Mouse (Mus musculus) forebrain, postnatal 0 days (tissue): ENCODE data around the gene Gas7. TPM values are rescaled to one million over a fixed set of nuclear protein-coding genes. Genes with fewer than 3 reads are reported as not detected.
A peak's percentile ranks its signal among the peaks of the same experiment; 100 is the strongest.

Source experiments
- ATAC-seq: fragments of 200-750 bp; cut with Nextera tagmentation; 2 replicates; pipeline ENCODE4 v1.8.0; 2017; ENCODE audit warnings: mild to moderate bottlenecking, moderate library complexity
- DNase-seq: peaks from one replicate; pipeline ENCODE4 v3.0.0-alpha.2; 2015
- H3K27ac ChIP-seq: fragments of 300-500 bp; sonication (generic); 2 replicates; pipeline ENCODE4 v1.5.1; 2014; ENCODE audit warnings: low read depth, mild to moderate bottlenecking, antibody characterized with exemption, low read length, moderate library complexity, mixed read lengths
- H3K27me3 ChIP-seq: fragments of 300-500 bp; sonication (generic); 2 replicates; pipeline ENCODE4 v1.6.1; 2014; ENCODE audit warnings: mild to moderate bottlenecking, low read length, mixed read lengths; ENCODE audit not compliant: insufficient read depth
- H3K36me3 ChIP-seq: fragments of 300-500 bp; sonication (generic); 2 replicates; pipeline ENCODE4 v1.6.1; 2014; ENCODE audit warnings: mild to moderate bottlenecking, moderate library complexity; ENCODE audit not compliant: insufficient read depth
- H3K4me1 ChIP-seq: fragments of 300-500 bp; sonication (generic); 2 replicates; pipeline ENCODE4 v1.6.1; 2014; ENCODE audit warnings: antibody characterized with exemption; ENCODE audit not compliant: insufficient read depth
- H3K4me2 ChIP-seq: fragments of 300-500 bp; sonication (generic); 2 replicates; pipeline ENCODE4 v1.6.1; 2014; ENCODE audit warnings: low read depth, mild to moderate bottlenecking, moderate library complexity
- H3K4me3 ChIP-seq: fragments of 300-500 bp; sonication (generic); 2 replicates; pipeline ENCODE4 v1.5.1; 2014; ENCODE audit warnings: low read depth, low read length, mixed read lengths
- H3K9ac ChIP-seq: fragments of 300-500 bp; sonication (generic); 2 replicates; pipeline ENCODE4 v1.6.1; 2014; ENCODE audit warnings: mild to moderate bottlenecking
- H3K9me3 ChIP-seq: fragments of 300-500 bp; sonication (generic); 2 replicates; pipeline ENCODE4 v1.6.1; 2016; ENCODE audit warnings: low read length
- CTCF ChIP-seq: sonication (generic); IDR thresholded peaks from 2 replicates; pipeline ENCODE4 v1.5.1; 2016; ENCODE audit warnings: antibody characterized with exemption, control low read depth, low read depth
- WGBS: fragments of 180-500 bp; shearing (Covaris S2); extraction: QIAGEN DNeasy Blood & Tissue Kit; methylation state at CpG from one replicate; pipeline ENCODE4 v1.1.7; 2014; 5-methylcytosine and 5-hydroxymethylcytosine counted together
- polyA plus RNA-seq: library from polyadenylated mRNA; unstranded; fragments of >200 nt; fragmentation: Nextera tagmentation; extraction: Ambion mirVana; gene quantifications from 2 replicates; pipeline ENCODE4 v1.2.1, GENCODE M21; 2015
- total RNA-seq: library from RNA; depleted of rRNA; stranded (reverse); fragments of >200 nt; gene quantifications from 2 replicates; pipeline ENCODE4 v1.2.3, GENCODE M21; 2014

Gene Gas7
- total and polyA plus RNA-seq, 2 experiments from 2014 or later, result 124 to 176 TPM

DNA sequence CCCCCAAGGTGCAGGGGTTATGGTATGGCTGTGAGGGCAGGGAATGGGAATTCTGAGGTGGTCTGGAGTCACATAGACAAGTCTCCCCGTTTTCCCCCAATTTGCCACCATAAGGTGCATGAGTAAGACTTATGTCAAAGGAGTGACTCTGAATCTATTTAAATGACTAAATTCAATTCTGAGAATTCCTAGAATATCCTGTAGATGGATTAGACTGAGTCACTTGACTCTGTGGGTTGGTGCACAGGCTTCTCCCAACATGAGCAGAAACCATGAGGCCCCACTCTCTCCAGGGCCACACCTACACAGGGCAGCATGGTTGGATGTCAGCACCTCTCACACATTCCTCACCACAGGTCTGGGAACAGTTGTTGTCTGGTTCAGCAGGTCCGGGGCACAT is 224.7 kb downstream of the Gas7 start:
- peaks cover 26% of the 10 kb centered on the region for H3K36me3 ChIP-seq
- H3K4me1 ChIP-seq, result no peaks in the 10 kb centered on the region
- WGBS, result 86% methylated on average over 2 of the region's 2 CpGs
- no peak overlapping the region for H3K9ac ChIP-seq
- no peak overlapping the region for H3K4me3 ChIP-seq
- no peak overlapping the region for H3K4me2 ChIP-seq
- no peak for TF ChIP-seq CTCF
- H3K27me3 ChIP-seq, result no peaks in the 10 kb centered on the region
- ATAC-seq (no peak), DNase-seq (no peak)
- H3K9me3 ChIP-seq, result no peaks in the 10 kb centered on the region
- no peak overlapping the region for H3K27ac ChIP-seq

DNA sequence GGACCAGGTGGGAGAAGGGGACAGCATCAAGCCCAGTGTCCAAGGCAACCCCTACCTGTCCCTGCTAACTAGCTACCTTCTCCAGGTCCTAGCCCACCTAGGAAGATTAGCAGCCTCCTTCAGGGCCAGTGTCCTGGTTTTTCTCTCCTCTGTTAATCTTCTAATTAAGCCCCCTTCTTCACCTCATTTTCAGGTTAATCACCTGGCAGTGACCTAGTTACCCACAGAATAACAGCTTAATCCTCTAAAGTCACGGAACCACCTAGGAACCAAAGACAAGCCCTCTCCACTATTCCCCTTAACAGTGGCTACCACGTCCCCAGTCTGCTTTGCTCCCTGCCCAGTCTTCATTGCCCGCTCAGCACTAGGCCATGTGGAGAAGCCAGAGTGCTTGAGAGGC is 226.6 kb downstream of the Gas7 start:
- DNase-seq, result no peak
- peaks cover 26% of the 10 kb centered on the region for H3K36me3 ChIP-seq
- no peak overlapping the region for H3K4me2 ChIP-seq
- H3K4me1 ChIP-seq, result 0 out of 2 replicates have a peak, but pooled peaks cover 8% of the 10 kb centered on the region
- no peak overlapping the region for H3K9ac ChIP-seq
- no peak for ATAC-seq
- no peak for TF ChIP-seq CTCF
- H3K27me3 ChIP-seq, result no peaks in the 10 kb centered on the region
- 62% methylated on average over 3 of the region's 3 CpGs for WGBS
- H3K27ac ChIP-seq, result no peak overlapping the region
- H3K9me3 ChIP-seq, result no peaks in the 10 kb centered on the region
- H3K4me3 ChIP-seq, result no peak overlapping the region

DNA sequence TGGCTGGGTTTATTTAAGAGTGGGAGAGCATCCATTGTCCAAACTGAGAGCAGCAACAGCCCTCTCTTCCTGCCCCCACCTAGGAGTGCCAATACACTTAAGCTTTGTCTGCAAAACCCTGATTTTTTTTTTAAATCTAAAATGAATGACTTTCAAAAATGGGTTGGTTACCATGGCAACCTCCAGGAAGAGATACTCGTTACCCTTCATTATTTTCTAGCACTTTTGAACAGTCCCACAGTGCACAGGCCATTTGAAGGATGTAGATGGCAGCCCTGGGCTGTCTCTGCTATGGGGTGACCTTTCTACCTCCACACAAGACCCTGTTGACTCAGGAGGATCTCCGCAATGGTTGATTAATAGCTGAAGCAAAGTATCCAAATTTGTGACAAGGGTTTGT is 230.9 kb downstream of the Gas7 start:
- no peak overlapping the region for H3K4me2 ChIP-seq
- H3K4me3 ChIP-seq, result no peak overlapping the region
- peak; percentile 67 for ATAC-seq
- 0 out of 2 replicates have a peak, but pooled peaks cover 8% of the 10 kb centered on the region for H3K4me1 ChIP-seq
- no peak overlapping the region for H3K9ac ChIP-seq
- TF ChIP-seq CTCF, result no peak
- H3K9me3 ChIP-seq, result no peaks in the 10 kb centered on the region
- DNase-seq, result peak; percentile 65
- peaks cover 17% of the 10 kb centered on the region for H3K36me3 ChIP-seq
- H3K27me3 ChIP-seq, result no peaks in the 10 kb centered on the region
- WGBS, result 41% methylated on average over 2 of the region's 2 CpGs
- peak overlapping the region; percentile 47; the same call in 1 of the 2 replicates for H3K27ac ChIP-seq

DNA sequence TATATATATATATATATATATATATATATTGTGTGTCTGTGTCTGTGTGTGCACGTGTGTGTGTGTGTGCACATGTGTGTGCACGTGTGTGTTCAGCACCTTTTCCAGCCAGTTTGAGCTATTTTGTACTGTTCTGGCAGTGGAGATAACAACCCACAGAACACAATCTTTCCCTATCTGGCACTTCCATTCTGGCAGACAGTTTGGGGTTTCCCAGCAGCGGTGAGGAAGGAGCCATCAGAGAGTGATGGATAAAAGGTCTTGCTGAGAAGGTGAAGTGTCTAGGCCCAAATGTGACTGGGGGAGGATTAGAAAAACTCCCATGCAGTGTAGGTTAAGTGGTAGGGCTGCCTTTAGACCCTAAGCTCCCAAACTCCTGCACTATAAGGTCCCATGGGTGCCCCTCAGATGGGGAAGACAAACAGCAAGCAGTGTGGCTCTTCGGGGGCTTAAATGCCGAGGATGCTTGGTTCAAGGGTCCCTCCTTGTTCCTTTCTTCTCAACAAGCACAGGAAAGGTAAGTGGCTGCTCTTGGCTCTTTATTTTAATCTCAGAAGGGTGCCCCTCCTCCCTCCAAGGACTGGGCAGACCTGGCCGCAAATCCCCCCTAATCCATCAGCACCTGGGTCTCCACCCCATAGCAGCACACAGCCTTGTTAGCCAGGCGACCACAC is 239.6 kb downstream of the Gas7 start, which contains the start of gene Rcvrn:
Gene Rcvrn, plus strand, starts transcription at position 624 of the 674 bp plus-strand sequence.
- Histone ChIP-seq H3K4me2 (no peak within 1 kb of the TSS), H3K4me3 (no peak within 1 kb of the TSS), H3K9ac (no peak within 1 kb of the TSS), H3K9me3 (no peaks in the 10 kb centered on the region), H3K27ac (no peak within 1 kb of the TSS), H3K27me3 (no peaks in the 10 kb centered on the region), H3K4me1 (no peaks in the 10 kb centered on the region), H3K36me3 (no peaks in the 10 kb centered on the region)
- TF ChIP-seq CTCF, result no peak
- 68% methylated on average over 7 of the region's 7 CpGs for WGBS
- ATAC-seq, result no peak
- DNase-seq, result no peak

DNA sequence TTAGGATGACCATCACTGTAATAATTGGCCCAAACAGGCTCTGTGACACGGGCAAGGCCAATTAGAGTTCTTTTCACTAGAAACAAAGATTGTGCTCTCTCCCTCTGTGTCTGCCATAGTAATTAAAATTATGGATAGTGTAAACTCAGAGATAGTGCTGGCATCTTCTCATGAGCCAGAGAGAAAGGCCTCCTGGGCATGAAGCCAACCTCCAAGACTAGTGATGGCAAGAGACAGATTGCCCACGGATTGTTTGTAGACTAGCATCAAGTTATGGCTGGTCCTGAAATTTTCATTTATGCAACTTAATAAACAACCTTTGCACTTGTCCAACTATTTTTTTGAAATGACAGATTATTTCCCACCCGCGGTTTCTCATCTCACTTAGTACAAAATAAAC is 257.7 kb downstream of the Gas7 start:
- WGBS, result 63% methylated on average over 4 of the region's 4 CpGs
- TF ChIP-seq CTCF, result no peak
- no peaks in the 10 kb centered on the region for H3K27me3 ChIP-seq
- DNase-seq (peak; percentile 53), ATAC-seq (peak; percentile 23; the same call in 1 of the 2 replicates)
- H3K4me2 ChIP-seq, result no peak overlapping the region
- no peak overlapping the region for H3K4me3 ChIP-seq
- no peaks in the 10 kb centered on the region for H3K36me3 ChIP-seq
- H3K4me1 ChIP-seq, result no peaks in the 10 kb centered on the region
- no peak overlapping the region for H3K27ac ChIP-seq
- no peak overlapping the region for H3K9ac ChIP-seq
- H3K9me3 ChIP-seq, result no peaks in the 10 kb centered on the region

DNA sequence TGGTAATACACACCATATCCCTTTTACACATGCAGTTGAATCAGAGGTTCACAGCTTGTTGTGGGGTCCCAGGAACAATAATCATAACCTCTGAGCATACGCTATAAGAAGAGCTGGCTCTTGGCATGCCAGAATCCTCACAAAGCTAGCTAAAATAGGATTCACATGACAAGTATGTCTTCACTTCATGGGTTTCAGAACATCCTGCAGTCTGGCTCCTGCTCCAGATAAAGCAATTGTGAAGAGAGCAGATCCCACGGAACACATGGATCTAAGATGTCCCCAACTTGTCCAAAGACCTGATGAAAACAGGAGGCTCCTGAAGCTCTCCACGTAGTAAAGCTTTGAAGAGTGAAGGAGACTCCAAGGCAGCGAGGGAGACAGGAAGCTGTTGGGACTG is 260.1 kb downstream of the Gas7 start:
- no peaks in the 10 kb centered on the region for H3K4me1 ChIP-seq
- WGBS, result 92% methylated on average over 4 of the region's 4 CpGs
- TF ChIP-seq CTCF, result no peak
- H3K27me3 ChIP-seq, result no peaks in the 10 kb centered on the region
- ATAC-seq, result no peak
- no peaks in the 10 kb centered on the region for H3K9me3 ChIP-seq
- no peak overlapping the region for H3K4me2 ChIP-seq
- H3K27ac ChIP-seq, result no peak overlapping the region
- DNase-seq, result no peak
- no peak overlapping the region for H3K4me3 ChIP-seq
- H3K36me3 ChIP-seq, result no peaks in the 10 kb centered on the region
- H3K9ac ChIP-seq, result no peak overlapping the region

DNA sequence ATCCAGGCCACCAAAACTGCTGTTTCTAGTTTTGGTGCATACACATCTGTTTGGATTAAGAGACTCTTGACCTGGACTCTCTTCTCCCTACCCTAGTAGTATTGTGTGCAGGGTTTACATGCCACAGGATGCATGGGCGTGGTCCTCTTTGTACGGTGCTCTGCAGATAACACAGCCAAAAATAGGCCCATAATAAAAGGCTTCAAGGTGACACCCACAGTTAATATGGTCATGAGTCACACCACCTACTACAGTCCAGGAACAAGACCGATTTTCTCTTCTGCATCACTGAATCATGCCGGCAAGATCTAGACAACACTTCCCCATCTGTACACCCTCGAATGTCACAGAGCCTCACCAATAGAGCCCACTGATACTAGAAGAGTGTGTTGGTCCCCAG is 266.2 kb downstream of the Gas7 start:
- ATAC-seq (no peak), DNase-seq (no peak)
- no peak overlapping the region for H3K4me2 ChIP-seq
- no peaks in the 10 kb centered on the region for H3K27me3 ChIP-seq
- TF ChIP-seq CTCF, result no peak
- H3K9me3 ChIP-seq, result no peaks in the 10 kb centered on the region
- H3K27ac ChIP-seq, result no peak overlapping the region
- H3K4me1 ChIP-seq, result no peaks in the 10 kb centered on the region
- H3K4me3 ChIP-seq, result no peak overlapping the region
- H3K36me3 ChIP-seq, result no peaks in the 10 kb centered on the region
- WGBS, result 95% methylated on average over 5 of the region's 5 CpGs
- H3K9ac ChIP-seq, result no peak overlapping the region
